In the genomic region with DNA sequence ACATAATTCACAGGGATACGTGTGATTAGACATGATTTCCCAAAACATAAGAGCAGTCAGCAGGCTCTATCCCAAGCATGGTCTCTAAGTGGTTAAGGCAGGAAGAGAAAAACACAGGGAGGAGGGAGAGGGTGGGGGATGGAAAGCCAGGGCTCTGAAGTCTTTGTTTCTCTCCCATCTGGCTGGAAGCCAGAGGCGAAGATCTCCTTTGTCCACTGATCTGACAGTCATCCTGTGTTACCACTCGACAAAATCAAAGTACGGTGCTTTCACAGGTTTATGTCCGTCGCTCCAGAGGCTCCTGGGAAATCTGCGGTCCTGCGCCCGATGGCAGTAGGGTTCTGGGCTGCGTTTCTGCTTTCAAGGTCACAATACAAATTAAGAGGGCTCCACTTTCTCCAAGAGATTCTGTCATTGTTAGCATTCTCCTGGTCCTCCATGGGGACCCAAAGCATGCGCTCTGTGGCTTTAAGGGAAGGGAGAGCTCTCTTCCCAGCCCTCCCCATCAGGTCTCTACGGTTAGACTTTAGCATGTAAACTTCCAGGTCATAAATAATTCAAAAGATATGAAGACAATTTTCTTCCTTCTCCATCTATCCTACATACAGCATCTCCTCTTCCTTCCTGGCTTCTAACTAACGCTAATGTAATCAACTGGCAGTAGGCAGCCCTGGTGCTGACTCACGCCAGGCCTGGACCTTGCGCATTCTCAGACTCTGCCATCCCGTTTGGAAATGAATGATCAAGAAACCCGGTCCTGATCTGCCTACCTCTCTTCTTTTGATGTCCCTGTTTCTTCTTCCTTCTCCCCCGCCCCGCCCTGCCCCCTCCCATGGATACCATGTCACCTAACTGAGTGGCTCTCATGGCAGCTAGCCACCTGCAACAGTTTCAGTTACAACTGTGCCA, we compare ENCODE assay signal across 9 mouse cellular contexts.
DNase-seq lines count a peak whose midpoint lies in the region; ATAC-seq and TF ChIP-seq lines count a peak whose summit lies in the region.
"Had no signal": no experiment of that assay in that cellular context is flagged by ENCODE, and none has a peak within 500 bp of the region (broad histone marks: within the 10 kb centered on the region; RNA-seq: fewer than 3 reads in every experiment).

No protein-coding gene starts in this region.

- peak overlapping the region; percentile 14; the same call in 1 of the 2 replicates for H3K27ac ChIP-seq in embryonic fibroblast, embryonic 13.5 days (ENCODE audit: insufficient read depth, low read length)
- peak overlapping the region; percentile 84 for H3K27ac ChIP-seq in hindbrain, embryonic 13.5 days
- H3K27ac ChIP-seq in midbrain, embryonic 11.5 days (ENCODE audit: low read depth, low read length), result peak overlapping the region; percentile 67
- H3K27ac ChIP-seq: liver, embryonic 14.5 days had no signal

- H3K4me2 ChIP-seq in hindbrain, embryonic 13.5 days, result peak overlapping the region; percentile 14; the same call in 1 of the 2 replicates
- H3K4me2 ChIP-seq in midbrain, embryonic 11.5 days, result no peak overlapping the region

- ATAC-seq in frontal cortex, adult (ENCODE audit: low TSS enrichment), result 0 out of 2 replicates have a peak, but pooled peaks have one; percentile 22
- ATAC-seq in hindbrain, embryonic 13.5 days (ENCODE audit: low FRiP score), result peak; percentile 62
- peak; percentile 56 for ATAC-seq in midbrain, embryonic 11.5 days (ENCODE audit: low FRiP score)
- no peak for ATAC-seq in monocyte, adult 5-6 weeks (replicated peaks; ENCODE audit: insufficient number of reproducible peaks, low FRiP score, low TSS enrichment, poor library complexity, severe bottlenecking)

- peaks cover 14% of the 10 kb centered on the region for H3K4me1 ChIP-seq in embryonic fibroblast, embryonic 13.5 days (ENCODE audit: control insufficient read depth, insufficient read depth, low read length)
- peaks cover 52% of the 10 kb centered on the region for H3K4me1 ChIP-seq in hindbrain, embryonic 13.5 days (replicated peaks)
- peaks cover 21% of the 10 kb centered on the region for H3K4me1 ChIP-seq in midbrain, embryonic 11.5 days (ENCODE audit: control insufficient read depth, insufficient read depth, low read length)

- H3K4me3 ChIP-seq in embryonic fibroblast, embryonic 13.5 days (ENCODE audit: insufficient read depth, low read length), result no peak overlapping the region
- no peak overlapping the region for H3K4me3 ChIP-seq in hindbrain, embryonic 13.5 days
- H3K4me3 ChIP-seq in midbrain, embryonic 11.5 days (ENCODE audit: low read depth, low read length), result no peak overlapping the region

- no peak for DNase-seq in frontal cortex, postnatal 14 days (ENCODE audit: low spot score in 2 of 2)
- DNase-seq in NIH3T3 (ENCODE audit: low read depth), result peak; percentile 27
- DNase-seq in midbrain, embryonic 11.5 days (ENCODE audit: low spot score, missing footprints), result peak; percentile 88
- no peak for DNase-seq in thymus, postnatal 14 days

- no peak for TF ChIP-seq CTCF in embryonic fibroblast, embryonic 13.5 days (IDR thresholded peaks at IDR 0.05; ENCODE audit: borderline replicate concordance, insufficient read depth, low read length)

- H3K36me3 ChIP-seq in hindbrain, embryonic 13.5 days, result no peaks in the 10 kb centered on the region
- no peaks in the 10 kb centered on the region for H3K36me3 ChIP-seq in midbrain, embryonic 11.5 days (ENCODE audit: control insufficient read depth, insufficient read depth, low read length)

- 50% methylated on average over 19 of the region's 19 CpGs for WGBS in hindbrain, embryonic 13.5 days
- 67% methylated on average over 19 of the region's 19 CpGs for WGBS in midbrain, embryonic 11.5 days

- no peak for TF ChIP-seq POLR2A in embryonic fibroblast, embryonic 13.5 days (IDR thresholded peaks at IDR 0.05; ENCODE audit: low read depth, low read length)

- H3K9ac ChIP-seq in hindbrain, embryonic 13.5 days, result peak overlapping the region; percentile 26; the same call in 1 of the 2 replicates
- peak overlapping the region; percentile 43; the same call in 1 of the 2 replicates for H3K9ac ChIP-seq in midbrain, embryonic 11.5 days (ENCODE audit: low read length)
- H3K9ac ChIP-seq: liver, embryonic 14.5 days had no signal

- no peaks in the 10 kb centered on the region for H3K9me3 ChIP-seq in hindbrain, embryonic 13.5 days
- H3K9me3 ChIP-seq in midbrain, embryonic 11.5 days (ENCODE audit: control insufficient read depth, low read length), result no peaks in the 10 kb centered on the region

- no peaks in the 10 kb centered on the region for H3K27me3 ChIP-seq in hindbrain, embryonic 13.5 days
- no peaks in the 10 kb centered on the region for H3K27me3 ChIP-seq in midbrain, embryonic 11.5 days (ENCODE audit: control insufficient read depth, insufficient read depth, low read length)

Comparison
In these comparisons a context has a peak if more than half of its experiments do, and no peak if none do; other contexts are left out.
1. DNase-seq: peak in NIH3T3 (single experiment) and midbrain, embryonic 11.5 days (single experiment); none in frontal cortex, postnatal 14 days (0 of 2) and thymus, postnatal 14 days (single experiment).
2. H3K27ac ChIP-seq: peak in every context shown above with its lines; median percentile 84 in hindbrain, embryonic 13.5 days; 67 in midbrain, embryonic 11.5 days; 14 in embryonic fibroblast, embryonic 13.5 days.